Mouse (Mus musculus) midbrain, embryonic 13.5 days (tissue): ENCODE results near the gene Nsf. TPM values are rescaled to one million over a fixed set of nuclear protein-coding genes. Genes with fewer than 3 reads are reported as not detected.
"Not testable (repeated sequence)": the region's sequence is repeated elsewhere in the genome, so short reads cannot be mapped to it uniquely, and the experiment has no call there.

Experiments used
- ATAC-seq: fragments of 200-750 bp; cut with Nextera tagmentation; 2 replicates; pipeline ENCODE4 v1.8.0; 2017; ENCODE audit warnings: mild to moderate bottlenecking, moderate TSS enrichment, moderate library complexity
- H3K27ac ChIP-seq: fragments of 300-500 bp; sonication (generic); 2 replicates; pipeline ENCODE4 v1.5.1; 2015; ENCODE audit warnings: inconsistent platforms, mild to moderate bottlenecking, moderate library complexity
- H3K27me3 ChIP-seq: fragments of 300-500 bp; sonication (generic); 2 replicates; pipeline ENCODE4 v1.6.1; 2015; ENCODE audit warnings: mild to moderate bottlenecking, inconsistent platforms
- H3K36me3 ChIP-seq: fragments of 300-500 bp; sonication (generic); 2 replicates; pipeline ENCODE4 v1.6.1; 2015; ENCODE audit warnings: mild to moderate bottlenecking, inconsistent platforms
- H3K4me1 ChIP-seq: fragments of 300-500 bp; sonication (generic); replicated peaks from 2 replicates; pipeline ENCODE4 v1.6.1; 2015; ENCODE audit warnings: inconsistent platforms
- H3K4me2 ChIP-seq: fragments of 300-500 bp; sonication (generic); replicated peaks from 2 replicates; pipeline ENCODE4 v1.6.1; 2015; ENCODE audit warnings: moderate library complexity, mild to moderate bottlenecking, inconsistent platforms
- H3K4me3 ChIP-seq: fragments of 300-500 bp; sonication (generic); replicated peaks from 2 replicates; pipeline ENCODE4 v1.5.1; 2015; ENCODE audit warnings: mild to moderate bottlenecking, inconsistent platforms
- H3K9ac ChIP-seq: fragments of 300-500 bp; sonication (generic); replicated peaks from 2 replicates; pipeline ENCODE4 v1.6.1; 2015; ENCODE audit warnings: mild to moderate bottlenecking, inconsistent platforms
- H3K9me3 ChIP-seq: fragments of 300-500 bp; sonication (generic); 2 replicates; pipeline ENCODE4 v1.6.1; 2016; ENCODE audit warnings: mild to moderate bottlenecking, inconsistent platforms
- WGBS: fragments of 180-500 bp; shearing (Covaris S2); methylation state at CpG from one replicate; pipeline ENCODE4 v1.1.7; 2015; 5-methylcytosine and 5-hydroxymethylcytosine counted together
- polyA plus RNA-seq: library from polyadenylated mRNA; unstranded; fragments of >200 nt; fragmentation: Nextera tagmentation; extraction: Ambion mirVana; gene quantifications from 2 replicates; pipeline ENCODE4 v1.2.1, GENCODE M21; 2015

Gene Nsf
- polyA plus RNA-seq, 1 experiment from 2014 or later, result 113 TPM

DNA sequence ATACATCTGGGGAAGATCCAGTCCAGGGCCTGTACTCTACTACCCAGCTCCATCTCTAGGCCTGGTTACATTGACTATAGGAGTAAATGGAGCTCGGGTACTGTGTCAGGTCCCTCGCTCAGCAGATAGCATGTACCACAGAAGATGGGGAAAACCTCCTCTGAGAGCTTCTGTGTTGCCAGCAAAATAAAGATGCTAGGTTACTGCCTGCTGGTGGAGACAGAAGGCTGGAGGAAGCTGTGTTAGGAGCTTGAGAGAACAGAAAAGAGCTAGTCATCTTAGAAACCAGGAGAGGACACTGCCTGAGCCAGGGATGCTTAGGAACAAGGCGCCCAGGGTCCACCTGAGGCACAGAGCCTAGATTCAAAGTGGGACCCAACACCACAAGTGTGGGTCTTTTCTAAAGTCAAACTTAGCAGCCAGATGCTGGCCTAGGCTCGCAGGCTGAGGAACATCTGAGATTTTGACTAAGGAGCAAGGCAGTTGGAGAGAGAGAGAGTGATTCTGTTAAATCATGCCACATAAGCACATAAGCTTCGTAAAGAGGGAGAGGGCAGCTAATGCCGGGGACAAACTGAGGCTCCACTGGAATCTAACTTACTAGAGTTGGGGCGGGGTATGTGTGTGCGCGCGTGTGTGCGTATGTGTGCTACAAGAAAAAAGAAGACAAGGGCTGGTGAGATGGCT is 66.0 kb downstream of the Nsf start:
- Histone ChIP-seq H3K36me3 (peaks cover 25% of the 10 kb centered on the region), H3K4me1 (peaks cover 31% of the 10 kb centered on the region), H3K9ac (no peak overlapping the region), H3K9me3 (no peaks in the 10 kb centered on the region), H3K27me3 (no peaks in the 10 kb centered on the region), H3K4me2 (no peak overlapping the region), H3K4me3 (no peak overlapping the region), H3K27ac (no peak overlapping the region)
- no peak for ATAC-seq
- 96% methylated on average over 11 of the region's 11 CpGs for WGBS

DNA sequence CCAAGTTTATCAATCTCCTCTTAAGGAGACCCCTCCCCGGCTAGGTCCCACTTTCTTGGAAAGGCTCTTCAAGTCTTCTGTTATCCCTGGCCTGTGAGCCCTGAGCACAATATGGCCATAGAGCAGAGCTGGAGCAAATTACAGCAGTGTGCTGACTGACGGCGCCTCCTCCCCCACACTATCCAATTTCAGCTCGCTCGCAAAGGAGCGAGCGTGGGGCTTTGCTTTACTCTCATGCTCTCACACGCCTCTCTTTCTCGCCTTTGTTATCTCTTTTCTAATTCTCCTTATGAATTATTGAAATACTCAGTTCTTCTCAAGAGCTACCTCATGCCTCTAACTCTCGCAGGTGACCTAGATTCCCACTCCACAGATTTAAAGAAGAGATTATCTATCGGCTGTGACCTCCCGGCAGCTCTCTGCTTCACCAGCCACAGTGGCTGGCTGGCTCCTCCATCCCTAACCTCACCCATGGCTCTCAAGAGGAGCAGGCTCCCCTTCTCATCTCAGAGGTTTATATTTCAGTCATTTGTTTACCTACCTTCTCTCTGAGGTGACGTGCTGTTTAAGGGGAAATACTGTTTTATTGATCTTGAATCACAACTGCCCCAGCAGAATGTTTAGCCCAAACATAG is 69.0 kb downstream of the Nsf start:
- peak; percentile 95 for ATAC-seq
- Histone ChIP-seq H3K4me2 (peak overlapping the region; percentile 46), H3K27ac (peak overlapping the region; percentile 80), H3K9me3 (no peaks in the 10 kb centered on the region), H3K4me1 (peaks cover 25% of the 10 kb centered on the region), H3K27me3 (no peaks in the 10 kb centered on the region), H3K4me3 (no peak overlapping the region), H3K36me3 (peaks cover 37% of the 10 kb centered on the region), H3K9ac (0 out of 2 replicates have a peak overlapping the region, but pooled peaks have one; percentile 44)
- 5% methylated on average over 13 of the region's 13 CpGs for WGBS

- Histone ChIP-seq H3K9me3 (no peaks in the 10 kb centered on the region), H3K4me3 (no peak overlapping the region), H3K27ac (peak overlapping the region; percentile 80; the same call in 1 of the 2 replicates), H3K27me3 (no peaks in the 10 kb centered on the region), H3K36me3 (peaks cover 40% of the 10 kb centered on the region), H3K4me1 (peaks cover 25% of the 10 kb centered on the region), H3K9ac (no peak overlapping the region), H3K4me2 (no peak overlapping the region)
- WGBS, result 91% methylated on average over 10 of the region's 10 CpGs
- ATAC-seq, result no peak
These were observed 70.1 kb downstream of the Nsf start for GRCm38 (mm10) chr11:103883793-103884192.

- not testable (repeated sequence) for H3K4me3 ChIP-seq, H3K9me3 ChIP-seq, H3K9ac ChIP-seq, H3K27ac ChIP-seq, H3K4me1 ChIP-seq, H3K4me2 ChIP-seq, ATAC-seq, H3K27me3 ChIP-seq
- peaks cover 42% of the 10 kb centered on the region for H3K36me3 ChIP-seq
- WGBS, result 94% methylated on average over 7 of the region's 8 CpGs
These were observed 74.4 kb downstream of the Nsf start for GRCm38 (mm10) chr11:103879476-103879875.

DNA sequence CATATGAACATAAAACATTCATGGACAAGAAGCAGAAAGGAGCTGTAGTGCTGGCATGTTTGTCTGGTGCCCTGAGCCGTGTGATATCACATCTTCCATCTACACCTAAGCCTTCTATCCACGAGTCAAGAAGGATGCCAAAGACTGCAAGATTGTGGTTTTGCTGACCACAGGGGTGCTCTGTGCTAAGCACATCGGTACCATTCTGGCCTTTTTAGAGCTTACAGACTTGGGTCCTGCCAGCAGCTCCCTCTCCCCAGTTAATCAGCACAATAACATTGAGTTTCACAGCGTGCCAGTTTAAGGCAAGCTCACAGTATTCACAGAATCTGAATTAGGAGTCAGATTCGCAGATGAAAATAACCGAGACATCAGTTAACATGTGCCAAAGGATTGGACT is 75.4 kb downstream of the Nsf start:
- Histone ChIP-seq H3K4me3 (no peak overlapping the region), H3K9me3 (no peaks in the 10 kb centered on the region), H3K27me3 (no peaks in the 10 kb centered on the region), H3K4me2 (no peak overlapping the region), H3K9ac (no peak overlapping the region), H3K27ac (0 out of 2 replicates have a peak overlapping the region, but pooled peaks have one; percentile 16), H3K4me1 (no peaks in the 10 kb centered on the region), H3K36me3 (peaks cover 38% of the 10 kb centered on the region)
- ATAC-seq, result no peak
- WGBS, result 87% methylated on average over 6 of the region's 6 CpGs

DNA sequence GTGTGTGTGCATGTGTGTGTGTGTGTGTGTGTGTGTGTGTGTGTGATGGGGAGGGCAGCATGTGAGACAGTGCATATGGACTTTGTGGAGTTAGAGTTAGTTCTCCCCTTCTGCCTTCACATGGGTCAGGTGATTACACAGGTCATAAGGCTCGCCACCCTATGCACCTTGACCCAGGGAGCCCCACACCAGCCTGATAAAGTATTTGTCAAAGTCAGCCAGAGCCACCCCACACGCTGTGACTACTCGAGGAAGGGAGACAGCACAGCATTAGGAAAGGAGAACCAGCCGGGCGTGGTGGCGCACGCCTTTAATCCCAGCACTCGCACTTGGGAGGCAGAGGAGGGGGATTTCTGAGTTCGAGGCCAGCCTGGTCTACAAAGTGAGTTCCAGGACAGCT is 83.5 kb downstream of the Nsf start:
- Histone ChIP-seq H3K9ac (no peak overlapping the region), H3K4me3 (no peak overlapping the region), H3K9me3 (no peaks in the 10 kb centered on the region), H3K36me3 (peaks cover 42% of the 10 kb centered on the region), H3K4me1 (no peaks in the 10 kb centered on the region), H3K27me3 (no peaks in the 10 kb centered on the region), H3K4me2 (no peak overlapping the region), H3K27ac (no peak overlapping the region)
- ATAC-seq, result no peak
- WGBS, result 93% methylated on average over 9 of the region's 9 CpGs

DNA sequence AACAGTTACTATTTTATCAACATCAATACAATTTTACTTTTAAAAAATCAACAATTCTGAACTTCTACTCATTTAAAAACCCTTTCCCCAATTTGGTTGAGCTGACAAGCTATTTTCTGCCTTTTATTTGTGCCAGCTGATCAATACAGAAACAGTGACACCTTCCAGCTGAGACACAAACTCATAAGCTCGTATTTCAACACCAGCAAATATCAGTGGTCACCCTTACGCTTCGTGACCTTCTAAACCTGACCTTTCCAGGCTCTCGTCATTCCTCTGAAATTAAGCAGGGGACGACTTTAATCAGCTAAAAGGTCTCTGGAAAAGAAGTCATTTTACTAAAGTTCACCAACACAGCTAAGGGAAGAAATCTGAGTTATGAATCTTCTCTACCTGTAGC is 86.2 kb downstream of the Nsf start:
- Histone ChIP-seq H3K4me3 (no peak overlapping the region), H3K27ac (no peak overlapping the region), H3K36me3 (peaks cover 33% of the 10 kb centered on the region), H3K4me2 (no peak overlapping the region), H3K9ac (no peak overlapping the region), H3K9me3 (no peaks in the 10 kb centered on the region), H3K27me3 (no peaks in the 10 kb centered on the region), H3K4me1 (no peaks in the 10 kb centered on the region)
- 70% methylated on average over 5 of the region's 5 CpGs for WGBS
- no peak for ATAC-seq

DNA sequence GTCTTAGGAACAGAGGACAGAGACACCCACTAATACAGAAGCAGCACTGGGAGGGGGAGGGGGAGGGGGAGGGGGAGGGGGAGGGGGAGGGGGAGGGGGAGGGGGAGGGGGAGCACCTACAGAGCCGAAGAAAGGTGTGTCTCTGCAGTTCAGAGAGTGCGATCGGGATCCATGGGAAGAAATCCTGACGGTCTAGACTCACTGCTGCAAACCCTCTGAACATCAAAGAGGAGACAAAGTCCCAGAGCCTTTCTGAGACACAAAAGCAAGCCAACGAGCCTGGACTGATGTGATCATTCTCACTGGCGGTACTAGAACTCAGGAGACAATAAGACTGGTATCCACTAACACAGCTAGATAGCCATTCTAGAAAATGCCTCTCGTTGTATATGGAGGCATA is 88.5 kb downstream of the Nsf start:
- Histone ChIP-seq H3K27me3 (no peaks in the 10 kb centered on the region), H3K27ac (no peak overlapping the region), H3K9me3 (no peaks in the 10 kb centered on the region), H3K36me3 (peaks cover 30% of the 10 kb centered on the region), H3K4me2 (no peak overlapping the region), H3K4me3 (no peak overlapping the region), H3K4me1 (peaks cover 2% of the 10 kb centered on the region), H3K9ac (no peak overlapping the region)
- 43% methylated on average over 7 of the region's 7 CpGs for WGBS
- no peak for ATAC-seq

DNA sequence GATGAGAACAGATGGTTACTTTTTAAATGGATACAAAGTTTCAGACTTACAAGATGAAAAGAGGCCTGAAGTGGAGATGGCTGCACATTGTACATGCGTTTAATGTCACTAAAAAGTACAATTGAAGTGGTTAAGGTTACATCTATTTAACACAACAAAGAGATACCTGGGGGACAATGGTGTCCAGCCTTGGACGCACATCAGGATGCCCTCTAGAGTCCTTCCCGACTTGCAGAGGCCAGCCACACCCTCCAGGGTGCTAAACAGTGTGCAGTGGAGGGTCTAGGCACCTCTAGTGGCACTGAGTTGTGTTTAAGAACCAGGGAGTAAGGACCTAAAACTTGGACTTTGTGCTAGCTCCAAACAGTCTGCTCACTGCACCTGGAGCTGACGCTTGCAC is 89.4 kb downstream of the Nsf start:
- no peaks in the 10 kb centered on the region for H3K9me3 ChIP-seq
- ATAC-seq, result no peak
- peaks cover 10% of the 10 kb centered on the region for H3K4me1 ChIP-seq
- H3K4me2 ChIP-seq, result no peak overlapping the region
- H3K27ac ChIP-seq, result no peak overlapping the region
- H3K9ac ChIP-seq, result no peak overlapping the region
- H3K4me3 ChIP-seq, result no peak overlapping the region
- H3K27me3 ChIP-seq, result no peaks in the 10 kb centered on the region
- H3K36me3 ChIP-seq, result peaks cover 33% of the 10 kb centered on the region
- 83% methylated on average over 4 of the region's 4 CpGs for whole genome bisulfite sequencing

GRCm38 (mm10) chr11:103862951-103863350 is 90.9 kb downstream of the Nsf start:
- peaks cover 12% of the 10 kb centered on the region for H3K4me1 ChIP-seq
- H3K27ac ChIP-seq, result no peak overlapping the region
- H3K27me3 ChIP-seq, result no peaks in the 10 kb centered on the region
- ATAC-seq, result no peak
- H3K4me2 ChIP-seq, result no peak overlapping the region
- H3K36me3 ChIP-seq, result peaks cover 42% of the 10 kb centered on the region
- H3K9ac ChIP-seq, result no peak overlapping the region
- H3K9me3 ChIP-seq, result no peaks in the 10 kb centered on the region
- no peak overlapping the region for H3K4me3 ChIP-seq
- 94% methylated on average over 8 of the region's 8 CpGs for WGBS

DNA sequence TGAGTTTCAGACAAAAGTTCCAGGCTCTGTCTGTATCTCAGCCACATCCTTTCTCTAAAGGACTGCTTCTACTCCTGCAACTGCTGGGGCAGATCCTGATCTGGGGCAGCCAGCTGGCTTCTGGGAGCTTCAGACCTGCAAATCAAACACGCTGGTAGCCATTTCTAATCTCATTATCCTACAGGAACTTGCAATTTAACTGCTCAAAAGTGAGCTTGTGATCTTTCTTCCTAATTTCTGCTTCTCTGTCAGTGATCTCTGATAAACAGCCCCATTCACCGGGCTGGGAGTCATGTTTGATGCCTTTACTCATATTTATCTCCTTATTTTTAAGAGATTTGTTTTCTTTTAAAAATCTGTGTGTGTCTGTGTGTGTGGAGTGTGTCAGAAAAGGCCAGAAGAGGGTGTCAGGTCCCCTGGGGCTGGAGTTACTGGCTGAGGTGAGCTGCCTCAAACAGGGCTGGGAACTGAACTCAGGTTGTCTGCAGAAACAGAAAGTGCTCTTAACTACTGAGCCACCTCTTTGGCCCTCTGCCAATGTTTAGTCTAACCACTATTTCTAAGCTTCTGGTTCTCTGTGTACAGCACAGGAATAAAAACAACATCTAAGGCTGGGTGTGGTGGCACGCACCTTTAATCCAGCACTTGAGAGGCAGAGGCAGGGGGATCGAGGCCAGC is 93.8 kb downstream of the Nsf start:
- Histone ChIP-seq H3K4me3 (no peak overlapping the region), H3K27me3 (no peaks in the 10 kb centered on the region), H3K9me3 (no peaks in the 10 kb centered on the region), H3K9ac (no peak overlapping the region), H3K4me2 (no peak overlapping the region), H3K36me3 (peaks cover 49% of the 10 kb centered on the region), H3K4me1 (peaks cover 14% of the 10 kb centered on the region), H3K27ac (peak overlapping the region; percentile 36; the same call in 1 of the 2 replicates)
- ATAC-seq, result no peak
- 60% methylated on average over 4 of the region's 4 CpGs for WGBS

DNA sequence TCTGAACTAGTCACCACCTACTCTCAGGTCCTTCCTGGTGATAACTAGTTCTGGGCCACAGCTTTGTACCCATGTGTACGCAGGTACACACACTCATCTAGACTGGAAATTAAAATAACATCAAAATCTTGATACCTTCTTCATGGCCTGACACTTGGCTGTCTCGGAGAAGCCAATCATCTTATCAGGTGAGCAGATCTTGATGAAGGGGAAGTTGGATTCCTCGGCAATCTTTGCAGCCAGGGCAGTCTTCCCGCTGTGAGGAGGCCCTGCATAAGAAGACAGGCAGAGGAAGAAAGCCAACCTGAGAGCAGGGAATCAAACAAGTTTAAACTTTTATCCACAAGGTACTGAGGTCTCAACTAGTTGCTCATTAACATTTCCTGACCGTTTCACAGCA is 95.1 kb downstream of the Nsf start:
- Histone ChIP-seq H3K4me3 (no peak overlapping the region), H3K9me3 (no peaks in the 10 kb centered on the region), H3K4me1 (peaks cover 25% of the 10 kb centered on the region), H3K4me2 (no peak overlapping the region), H3K9ac (no peak overlapping the region), H3K36me3 (peaks cover 46% of the 10 kb centered on the region), H3K27ac (no peak overlapping the region), H3K27me3 (no peaks in the 10 kb centered on the region)
- 62% methylated on average over 5 of the region's 5 CpGs for WGBS
- no peak for ATAC-seq
